Mouse (Mus musculus) midbrain, embryonic 12.5 days (tissue): Measurements from ENCODE around the gene Luc7l. TPM values are rescaled to one million over a fixed set of nuclear protein-coding genes. Genes with fewer than 3 reads are reported as not detected.

Source experiments
- ATAC-seq: fragments of 200-750 bp; cut with Nextera tagmentation; 2 replicates; pipeline ENCODE4 v1.8.0; 2017; ENCODE audit warnings: low read depth, moderate TSS enrichment, moderate library complexity; ENCODE audit not compliant: low FRiP score
- H3K27ac ChIP-seq: fragments of 300-500 bp; sonication (generic); replicated peaks from 2 replicates; pipeline ENCODE4 v1.5.1; 2016; ENCODE audit warnings: mild to moderate bottlenecking
- H3K27me3 ChIP-seq: fragments of 300-500 bp; sonication (generic); 2 replicates; pipeline ENCODE4 v1.6.1; 2016; ENCODE audit warnings: mild to moderate bottlenecking
- H3K36me3 ChIP-seq: fragments of 300-500 bp; sonication (generic); 2 replicates; pipeline ENCODE4 v1.6.1; 2016
- H3K4me1 ChIP-seq: fragments of 300-500 bp; sonication (generic); 2 replicates; pipeline ENCODE4 v1.6.1; 2016
- H3K4me2 ChIP-seq: fragments of 300-500 bp; sonication (generic); replicated peaks from 2 replicates; pipeline ENCODE4 v1.6.1; 2016; ENCODE audit warnings: mild to moderate bottlenecking, moderate library complexity
- H3K4me3 ChIP-seq: fragments of 300-500 bp; sonication (generic); 2 replicates; pipeline ENCODE4 v1.5.1; 2016; ENCODE audit warnings: mild to moderate bottlenecking
- H3K9ac ChIP-seq: fragments of 300-500 bp; sonication (generic); replicated peaks from 2 replicates; pipeline ENCODE4 v1.6.1; 2016; ENCODE audit warnings: mild to moderate bottlenecking, moderate library complexity
- H3K9me3 ChIP-seq: fragments of 300-500 bp; sonication (generic); 2 replicates; pipeline ENCODE4 v1.6.1; 2016; ENCODE audit warnings: mild to moderate bottlenecking
- WGBS: fragments of 180-500 bp; shearing (Covaris S2); methylation state at CpG from one replicate; pipeline ENCODE4 v1.1.7; 2016; 5-methylcytosine and 5-hydroxymethylcytosine counted together
- polyA plus RNA-seq: library from polyadenylated mRNA; unstranded; fragments of >200 nt; fragmentation: Nextera tagmentation; extraction: Ambion mirVana; gene quantifications from 2 replicates; pipeline ENCODE4 v1.2.1, GENCODE M21; 2016

The Luc7l gene
- polyA plus RNA-seq = 140 and 145 TPM in 2 replicates

- ATAC-seq = peak; percentile 94
- WGBS = under 1% methylated on average over 43 of the region's 43 CpGs
- H3K4me1 ChIP-seq = peaks cover 13% of the 10 kb centered on the region
These were observed at the start of gene Luc7l for GRCm38 (mm10) chr17:26252539-26253251. Gene Luc7l (plus strand): TSS chr17:26252896.

GRCm38 (mm10) chr17:26203321-26203811 lies 49.3 kb upstream of the Luc7l start:
- peaks cover 77% of the 10 kb centered on the region for H3K27me3 ChIP-seq
- H3K4me1 ChIP-seq = peaks cover 24% of the 10 kb centered on the region
- no peak for ATAC-seq
- peak overlapping the region; percentile 37 for H3K4me3 ChIP-seq
- peak overlapping the region; percentile 57 for H3K4me2 ChIP-seq
- no peak overlapping the region; the same call in 1 of the 2 replicates for H3K9ac ChIP-seq
- no peaks in the 10 kb centered on the region for H3K9me3 ChIP-seq
- H3K36me3 ChIP-seq = no peaks in the 10 kb centered on the region
- H3K27ac ChIP-seq = no peak overlapping the region
- under 1% methylated on average over 30 of the region's 30 CpGs for WGBS

More at GRCm38 (mm10) chr17:26252539-26253251, at the start of gene Luc7l:
- H3K9ac ChIP-seq = peak within 1 kb of the TSS; percentile 98
- peak within 1 kb of the TSS; percentile 99 for H3K27ac ChIP-seq
- peak within 1 kb of the TSS; percentile 98 for H3K4me3 ChIP-seq
- H3K4me2 ChIP-seq = peak within 1 kb of the TSS; percentile 58
- no peaks in the 10 kb centered on the region for H3K9me3 ChIP-seq
- H3K36me3 ChIP-seq = peaks cover 16% of the 10 kb centered on the region
- H3K27me3 ChIP-seq = no peaks in the 10 kb centered on the region

DNA sequence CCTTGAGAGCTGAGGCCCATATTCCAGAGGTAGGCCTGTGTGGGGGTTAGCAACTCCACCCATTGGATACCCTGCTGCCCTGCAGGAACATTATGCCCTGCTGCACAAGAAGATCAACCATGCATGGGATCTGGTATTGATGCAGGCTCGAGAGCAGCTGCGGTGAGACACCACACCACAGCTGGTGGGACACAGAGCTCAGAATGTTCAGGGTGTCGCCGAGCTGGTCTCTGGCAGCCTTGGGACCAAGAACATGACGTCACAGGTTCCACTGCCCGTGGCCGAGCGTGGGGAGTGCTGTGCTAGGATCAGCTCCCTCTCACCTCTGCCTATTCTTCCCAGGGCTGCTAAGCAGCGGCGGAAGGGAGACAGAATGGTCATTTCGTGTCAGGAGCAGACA lies 47.9 kb upstream of the Luc7l start:
- Histone ChIP-seq H3K4me1 (peaks cover 24% of the 10 kb centered on the region), H3K9ac (no peak overlapping the region), H3K4me3 (no peak overlapping the region), H3K36me3 (no peaks in the 10 kb centered on the region), H3K9me3 (no peaks in the 10 kb centered on the region), H3K4me2 (no peak overlapping the region), H3K27me3 (peaks cover 63% of the 10 kb centered on the region), H3K27ac (no peak overlapping the region)
- 28% methylated on average over 11 of the region's 11 CpGs for WGBS
- ATAC-seq = no peak

DNA sequence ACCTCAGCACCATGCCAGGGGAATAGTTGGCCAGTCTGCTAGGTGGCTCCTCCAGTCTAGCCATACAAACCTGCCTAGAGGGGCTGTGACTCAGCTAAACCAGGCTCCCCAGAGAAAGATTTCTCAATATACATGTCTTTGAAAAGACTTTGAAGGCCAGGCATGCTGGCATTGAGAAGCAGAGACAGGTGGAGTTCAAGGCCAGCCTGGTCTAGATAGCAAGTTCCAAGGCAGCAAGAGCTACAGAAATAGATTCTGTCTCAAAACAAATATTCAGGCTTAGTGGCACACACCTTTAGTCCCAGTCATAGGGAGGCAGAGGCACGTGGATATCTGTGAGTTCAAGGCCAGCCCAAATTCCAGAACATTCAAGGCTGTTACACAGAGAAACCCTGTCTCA lies 46.3 kb upstream of the Luc7l start:
- Histone ChIP-seq H3K4me3 (no peak overlapping the region), H3K9ac (no peak overlapping the region), H3K36me3 (no peaks in the 10 kb centered on the region), H3K27ac (no peak overlapping the region), H3K9me3 (no peaks in the 10 kb centered on the region), H3K4me2 (no peak overlapping the region), H3K27me3 (peaks cover 46% of the 10 kb centered on the region), H3K4me1 (peaks cover 13% of the 10 kb centered on the region)
- ATAC-seq = no peak
- 63% methylated on average over 1 of the region's 1 CpGs for WGBS

- Histone ChIP-seq H3K9me3 (no peaks in the 10 kb centered on the region), H3K27me3 (peaks cover 34% of the 10 kb centered on the region), H3K4me1 (peaks cover 11% of the 10 kb centered on the region), H3K36me3 (no peaks in the 10 kb centered on the region), H3K27ac (no peak within 1 kb of the TSS), H3K4me2 (no peak within 1 kb of the TSS), H3K9ac (no peak within 1 kb of the TSS), H3K4me3 (no peak within 1 kb of the TSS)
- 91% methylated on average over 12 of the region's 12 CpGs for WGBS
- no peak for ATAC-seq
These were observed 45.0 kb upstream of the Luc7l start, which contains the start of gene Arhgdig for GRCm38 (mm10) chr17:26207686-26208085. Gene Arhgdig (minus strand): TSS chr17:26207786.

DNA sequence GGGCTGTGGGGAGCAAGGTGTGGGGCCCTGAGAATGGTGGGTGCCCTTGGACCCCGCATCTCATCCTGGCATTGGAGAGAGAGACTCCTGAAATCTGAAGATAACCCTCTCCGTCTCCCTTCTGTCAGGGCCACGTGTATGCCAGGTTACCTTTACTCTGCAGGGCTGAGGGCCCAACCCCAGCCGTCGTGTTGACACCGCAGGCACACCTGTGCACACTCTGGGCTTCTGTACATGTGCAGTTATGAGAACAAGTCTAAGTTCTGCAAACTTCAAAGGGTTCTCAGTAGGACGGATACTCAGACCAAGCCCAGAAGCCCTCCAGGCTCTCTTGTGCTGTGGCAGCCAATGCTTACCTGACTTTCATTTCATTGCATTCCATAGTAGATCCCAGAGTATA lies 40.5 kb upstream of the Luc7l start:
- H3K27ac ChIP-seq = no peak overlapping the region
- no peaks in the 10 kb centered on the region for H3K4me1 ChIP-seq
- no peaks in the 10 kb centered on the region for H3K9me3 ChIP-seq
- no peak overlapping the region for H3K4me3 ChIP-seq
- H3K4me2 ChIP-seq = no peak overlapping the region
- no peak overlapping the region for H3K9ac ChIP-seq
- ATAC-seq = no peak
- 91% methylated on average over 7 of the region's 7 CpGs for WGBS
- no peaks in the 10 kb centered on the region; the same call in 1 of the 2 replicates for H3K27me3 ChIP-seq
- H3K36me3 ChIP-seq = 0 out of 2 replicates have a peak, but pooled peaks cover 5% of the 10 kb centered on the region

DNA sequence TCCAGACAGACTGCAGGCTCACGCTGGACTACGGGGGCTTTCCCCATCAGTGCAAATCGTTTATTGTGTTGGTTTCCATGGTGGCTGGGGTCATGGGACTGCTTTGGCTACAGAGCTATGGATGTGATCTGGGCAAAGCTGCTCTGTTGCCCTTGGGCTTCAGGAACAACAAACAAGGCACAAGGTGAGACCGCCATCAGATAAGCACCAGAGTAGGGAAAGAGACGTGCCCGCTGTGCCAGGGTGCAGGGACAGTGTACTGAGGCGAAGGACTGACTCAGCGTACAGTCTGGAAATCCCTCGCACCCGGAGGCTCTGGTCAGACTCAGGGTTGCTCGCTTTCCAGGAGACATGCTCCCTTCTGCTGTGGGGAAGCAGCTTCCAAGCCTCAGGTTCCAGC lies 40.0 kb upstream of the Luc7l start:
- Histone ChIP-seq H3K9me3 (no peaks in the 10 kb centered on the region), H3K4me1 (no peaks in the 10 kb centered on the region), H3K27ac (no peak overlapping the region), H3K9ac (no peak overlapping the region), H3K36me3 (0 out of 2 replicates have a peak, but pooled peaks cover 5% of the 10 kb centered on the region), H3K4me3 (no peak overlapping the region), H3K4me2 (no peak overlapping the region), H3K27me3 (no peaks in the 10 kb centered on the region; the same call in 1 of the 2 replicates)
- WGBS = 90% methylated on average over 11 of the region's 11 CpGs
- ATAC-seq = no peak

- Histone ChIP-seq H3K4me3 (no peak overlapping the region), H3K4me1 (no peaks in the 10 kb centered on the region), H3K36me3 (no peaks in the 10 kb centered on the region), H3K4me2 (no peak overlapping the region), H3K27ac (no peak overlapping the region), H3K9ac (no peak overlapping the region), H3K9me3 (no peaks in the 10 kb centered on the region), H3K27me3 (no peaks in the 10 kb centered on the region)
- WGBS = 75% methylated on average over 2 of the region's 2 CpGs
- ATAC-seq = no peak
These were observed 31.2 kb upstream of the Luc7l start for GRCm38 (mm10) chr17:26221508-26221907.

DNA sequence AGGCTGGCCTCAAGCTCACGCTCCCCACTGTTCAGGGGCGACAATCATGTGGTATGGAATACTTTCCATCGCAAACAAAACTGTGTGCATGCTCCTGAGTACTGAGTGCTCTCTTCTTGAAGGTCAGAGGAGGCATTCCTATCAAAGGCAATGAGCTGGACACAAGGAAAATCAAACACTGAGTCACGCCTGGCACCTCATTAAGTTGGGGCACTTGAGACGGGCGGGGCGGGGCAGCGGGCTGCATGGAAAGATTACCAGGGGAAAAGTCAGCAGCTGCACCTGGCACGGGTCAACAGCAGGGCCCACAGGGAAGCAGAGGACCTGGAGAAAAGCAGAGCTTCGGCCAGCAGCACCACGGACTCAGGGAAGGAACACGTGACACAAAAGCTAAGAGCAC lies 27.5 kb upstream of the Luc7l start:
- Histone ChIP-seq H3K9ac (no peak overlapping the region), H3K36me3 (no peaks in the 10 kb centered on the region), H3K27me3 (no peaks in the 10 kb centered on the region), H3K4me2 (no peak overlapping the region), H3K27ac (no peak overlapping the region), H3K4me3 (no peak overlapping the region), H3K9me3 (no peaks in the 10 kb centered on the region), H3K4me1 (no peaks in the 10 kb centered on the region)
- ATAC-seq = no peak
- 85% methylated on average over 12 of the region's 12 CpGs for WGBS

- Histone ChIP-seq H3K4me1 (no peaks in the 10 kb centered on the region), H3K4me3 (no peak overlapping the region), H3K4me2 (no peak overlapping the region), H3K27me3 (no peaks in the 10 kb centered on the region), H3K9me3 (no peaks in the 10 kb centered on the region), H3K9ac (no peak overlapping the region), H3K36me3 (no peaks in the 10 kb centered on the region), H3K27ac (no peak overlapping the region)
- 96% methylated on average over 5 of the region's 5 CpGs for WGBS
- ATAC-seq = no peak
These were observed 22.9 kb upstream of the Luc7l start for GRCm38 (mm10) chr17:26229776-26230175.

DNA sequence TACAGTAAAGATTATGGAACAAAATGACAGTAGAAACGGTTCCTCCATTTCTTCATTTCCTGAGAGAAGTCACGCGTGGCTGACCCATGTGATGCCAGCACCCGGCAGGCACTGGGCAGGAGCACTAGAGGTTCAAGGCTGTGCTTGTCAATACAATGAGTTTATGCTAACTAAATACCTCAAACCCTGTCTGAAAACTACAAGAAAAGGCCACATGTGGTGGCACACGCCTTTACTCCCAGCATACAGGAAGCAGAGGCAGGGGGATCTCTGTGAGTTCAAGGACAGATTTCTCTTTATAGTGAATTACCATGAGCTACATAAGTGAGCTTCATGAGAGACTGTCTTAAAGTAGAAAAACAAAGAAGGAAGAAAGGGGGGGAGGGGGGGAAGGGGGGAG lies 21.5 kb upstream of the Luc7l start:
- Histone ChIP-seq H3K27ac (no peak overlapping the region), H3K9ac (no peak overlapping the region), H3K4me1 (peaks cover 12% of the 10 kb centered on the region; the same call in 1 of the 2 replicates), H3K27me3 (no peaks in the 10 kb centered on the region), H3K36me3 (no peaks in the 10 kb centered on the region), H3K4me3 (no peak overlapping the region), H3K4me2 (no peak overlapping the region), H3K9me3 (no peaks in the 10 kb centered on the region)
- 88% methylated on average over 5 of the region's 5 CpGs for WGBS
- ATAC-seq = no peak

DNA sequence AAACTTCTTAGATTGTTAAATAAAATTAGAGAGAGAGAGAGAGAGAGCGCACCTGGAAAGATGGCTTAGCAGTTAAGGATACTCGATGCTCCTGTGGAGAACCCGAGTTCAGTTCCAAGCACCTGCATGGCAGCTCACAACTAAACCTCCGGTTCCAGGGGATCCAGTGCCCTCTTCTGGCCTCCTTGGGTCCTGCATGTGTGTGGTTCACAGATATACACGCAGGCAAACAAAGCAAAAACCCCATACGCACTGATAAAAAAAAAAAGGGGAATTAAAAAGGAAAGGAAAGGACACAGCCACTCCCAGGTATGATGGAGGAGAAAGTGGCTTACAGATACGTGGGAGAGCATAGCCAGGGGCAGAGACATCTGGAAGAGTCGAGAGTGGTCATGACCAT lies 19.8 kb upstream of the Luc7l start:
- ATAC-seq = no peak
- H3K27me3 ChIP-seq = no peaks in the 10 kb centered on the region
- H3K9me3 ChIP-seq = no peaks in the 10 kb centered on the region
- H3K9ac ChIP-seq = no peak overlapping the region
- no peaks in the 10 kb centered on the region for H3K36me3 ChIP-seq
- no peak overlapping the region for H3K4me2 ChIP-seq
- 73% methylated on average over 8 of the region's 8 CpGs for WGBS
- no peak overlapping the region for H3K27ac ChIP-seq
- peaks cover 12% of the 10 kb centered on the region; the same call in 1 of the 2 replicates for H3K4me1 ChIP-seq
- no peak overlapping the region for H3K4me3 ChIP-seq
